Mouse (Mus musculus) olfactory bulb, adult 2 months (tissue): ENCODE data around the gene Cnst. TPM values are rescaled to one million over a fixed set of nuclear protein-coding genes. Genes with fewer than 3 reads are reported as not detected.

Experiments
- H3K27ac ChIP-seq: fragments of 200-500 bp; 2 replicates; pipeline ENCODE4 v1.5.1; 2012; ENCODE audit warnings: low read depth, low read length; ENCODE audit not compliant: insufficient read depth
- H3K4me1 ChIP-seq: fragments of 200-500 bp; 2 replicates; pipeline ENCODE4 v1.6.1; 2012; ENCODE audit warnings: low read length; ENCODE audit not compliant: control insufficient read depth, insufficient read depth
- H3K4me3 ChIP-seq: fragments of 200-500 bp; 2 replicates; pipeline ENCODE4 v1.5.1; 2012; ENCODE audit warnings: mild to moderate bottlenecking, low read depth, low read length, moderate library complexity; ENCODE audit not compliant: insufficient read depth
- CTCF ChIP-seq: fragments of 200-500 bp; IDR thresholded peaks from 2 replicates; pipeline ENCODE4 v1.5.1; 2012; ENCODE audit warnings: low read depth, mild to moderate bottlenecking, low read length, moderate library complexity; ENCODE audit not compliant: insufficient read depth
- POLR2A ChIP-seq: fragments of 200-500 bp; IDR thresholded peaks from 2 replicates; pipeline ENCODE4 v1.6.1; 2012; ENCODE audit warnings: mild to moderate bottlenecking, low read depth, low read length, moderate library complexity; ENCODE audit not compliant: insufficient read depth
- WGBS: fragments of 180-500 bp; shearing (Covaris S2); methylation state at CpG from one replicate; pipeline ENCODE4 v1.1.7; 2018; 5-methylcytosine and 5-hydroxymethylcytosine counted together
- polyA plus RNA-seq: library from polyadenylated mRNA; stranded (reverse); fragments of >200 nt; gene quantifications from 2 replicates; pipeline ENCODE4 v1.2.4, GENCODE M21; 2012; ENCODE audit warnings: low replicate concordance; ENCODE audit not compliant: missing spikeins, insufficient read depth, insufficient read length

Cnst gene
- polyA plus RNA-seq, 1 experiment: not detected

DNA sequence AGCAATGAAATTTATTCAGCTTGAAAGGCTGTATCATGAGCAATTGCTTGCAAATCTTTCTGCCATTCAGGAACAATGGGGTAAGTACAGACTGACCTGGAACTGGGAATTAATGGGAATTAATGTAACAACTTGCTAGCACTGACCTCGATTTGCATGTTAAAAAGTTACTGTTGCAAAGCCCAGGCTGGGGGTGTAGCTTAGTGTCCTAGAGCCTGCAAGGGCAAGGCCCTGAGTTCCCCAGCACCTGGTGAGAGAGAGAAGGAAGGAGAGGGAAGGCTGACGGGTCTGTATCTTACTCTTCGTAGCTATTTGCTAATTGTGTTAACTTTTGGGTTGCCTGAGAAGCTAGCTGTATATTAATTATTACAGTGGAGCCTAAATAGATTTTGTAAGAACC, 58.4 kb downstream of the Cnst start:
- 80% methylated on average over 3 of the region's 3 CpGs for WGBS
- Histone ChIP-seq H3K27ac (no peak overlapping the region), H3K4me3 (no peak overlapping the region), H3K4me1 (no peaks in the 10 kb centered on the region)
- TF ChIP-seq CTCF: no peak
- no peak for TF ChIP-seq POLR2A

DNA sequence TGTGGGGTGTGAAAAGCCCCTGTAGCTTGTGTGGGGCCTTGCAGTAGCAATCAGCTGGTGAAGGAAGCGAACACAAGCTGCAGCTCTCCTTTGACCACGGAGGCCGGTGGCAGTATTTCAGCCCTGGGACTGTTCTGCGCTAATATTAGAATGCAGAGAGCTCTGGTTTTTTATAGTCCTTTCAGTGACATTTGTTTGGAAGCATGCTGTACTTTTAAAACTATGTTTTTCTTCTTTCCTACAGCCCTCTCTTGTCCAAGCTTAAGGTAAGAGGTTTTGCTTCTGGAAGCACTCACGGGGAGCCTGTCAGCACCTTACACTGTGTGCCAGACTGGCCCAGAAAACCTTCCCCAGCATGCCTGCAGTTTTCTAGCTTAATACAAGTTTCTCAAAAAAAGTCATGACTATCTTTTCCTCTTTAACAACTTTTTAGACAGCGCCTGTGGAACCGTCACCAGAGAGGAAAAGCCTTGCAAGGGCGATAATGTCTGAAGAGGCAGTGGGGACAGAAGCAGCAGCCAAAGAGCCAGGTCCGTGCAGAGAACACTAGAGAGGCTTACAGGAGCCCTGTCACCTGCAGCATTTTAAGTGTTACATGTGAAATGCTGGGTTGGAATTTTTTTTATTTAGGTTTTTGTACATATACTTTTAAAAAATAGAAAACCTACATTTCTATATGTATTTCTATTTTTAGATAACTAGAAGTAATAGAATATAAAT, 60.0 kb downstream of the Cnst start:
- no peak for TF ChIP-seq POLR2A
- TF ChIP-seq CTCF: no peak
- Histone ChIP-seq H3K27ac (no peak overlapping the region), H3K4me1 (no peaks in the 10 kb centered on the region), H3K4me3 (no peak overlapping the region)
- 77% methylated on average over 9 of the region's 9 CpGs for WGBS

DNA sequence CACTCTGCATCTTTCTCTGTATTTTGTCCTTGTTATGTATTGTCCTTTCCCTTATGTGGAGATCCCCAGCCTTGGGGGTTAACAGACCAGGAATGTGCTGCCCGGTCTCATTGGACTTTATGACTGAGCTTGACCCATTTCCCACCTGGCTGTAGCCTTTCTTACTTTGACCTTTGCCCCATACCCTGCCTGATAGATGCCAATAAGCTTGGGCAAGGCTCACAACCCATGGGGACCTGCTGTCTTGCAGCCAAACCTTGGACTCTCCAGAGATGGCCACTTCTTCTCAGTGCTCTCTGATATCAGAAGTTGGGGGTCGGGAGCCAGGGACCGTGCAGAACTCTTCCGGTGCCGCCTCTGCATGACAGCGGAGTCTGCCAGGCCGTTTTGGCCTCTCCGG, 62.4 kb downstream of the Cnst start:
- no peak for TF ChIP-seq POLR2A
- TF ChIP-seq CTCF: no peak
- Histone ChIP-seq H3K4me1 (no peaks in the 10 kb centered on the region), H3K27ac (no peak overlapping the region), H3K4me3 (no peak overlapping the region)
- WGBS: 95% methylated on average over 8 of the region's 8 CpGs

DNA sequence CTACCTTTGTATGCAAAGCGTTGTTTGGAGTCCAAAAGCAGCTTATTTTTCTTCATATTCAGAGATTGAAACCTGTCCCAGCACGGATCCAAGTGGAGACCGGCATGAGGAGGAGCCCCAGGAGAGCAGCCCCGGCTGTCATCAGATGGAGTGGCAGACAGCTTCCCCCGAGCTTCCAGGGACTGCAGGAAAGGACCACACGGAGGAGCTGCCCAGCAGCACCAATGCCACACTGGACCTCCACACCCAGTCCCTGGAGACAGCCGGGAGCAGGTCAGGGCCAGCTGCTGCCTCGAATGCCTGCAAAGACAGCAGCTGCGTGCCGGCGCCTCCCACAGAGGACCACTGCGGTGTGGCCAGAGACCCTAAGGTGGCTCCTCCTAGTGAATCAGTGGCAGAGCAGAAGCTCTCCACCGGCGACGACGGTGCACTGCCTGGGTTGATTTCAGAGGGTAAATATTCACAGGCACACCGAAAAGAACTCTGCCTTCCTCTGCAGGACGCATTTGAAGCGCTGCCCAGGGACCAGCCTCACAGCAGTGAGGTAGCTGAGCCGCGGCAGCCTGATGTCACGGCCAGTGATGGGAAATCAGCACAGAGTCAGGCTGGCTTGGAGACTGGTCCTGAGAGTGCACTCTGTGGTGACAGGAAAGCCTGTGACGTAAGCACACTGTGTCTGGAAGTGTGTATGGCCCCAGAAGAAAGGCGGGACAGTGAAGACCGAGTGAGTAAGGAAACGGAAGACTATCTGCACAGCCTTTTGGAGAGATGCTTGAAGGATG, 63.7 kb downstream of the Cnst start:
- TF ChIP-seq POLR2A (no peak), CTCF (no peak)
- H3K4me3 ChIP-seq: no peak overlapping the region
- H3K4me1 ChIP-seq: no peaks in the 10 kb centered on the region
- WGBS: 75% methylated on average over 26 of the region's 26 CpGs
- H3K27ac ChIP-seq: no peak overlapping the region

DNA sequence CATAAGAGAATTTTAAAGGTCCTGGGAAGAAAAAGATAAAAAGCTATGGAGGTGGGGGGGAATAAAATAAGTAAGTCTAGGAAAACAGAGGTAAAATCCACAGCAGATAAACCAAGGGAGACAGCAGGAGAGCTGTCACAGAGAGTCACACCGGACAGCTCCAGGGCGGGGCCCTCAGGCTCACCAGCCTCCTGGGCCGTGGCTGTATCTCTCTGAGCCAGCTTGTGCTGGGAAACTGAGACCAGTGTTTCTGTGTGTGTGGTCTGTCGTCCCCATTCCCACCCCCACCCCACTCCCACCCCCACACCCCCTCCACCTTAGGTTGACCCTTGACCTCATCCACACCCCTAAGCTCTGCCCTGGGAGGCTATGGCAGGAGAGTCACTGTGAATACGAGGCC, 65.0 kb downstream of the Cnst start:
- WGBS: 80% methylated on average over 5 of the region's 5 CpGs
- TF ChIP-seq POLR2A: no peak
- no peak for TF ChIP-seq CTCF
- H3K4me1 ChIP-seq: no peaks in the 10 kb centered on the region
- no peak overlapping the region for H3K27ac ChIP-seq
- H3K4me3 ChIP-seq: no peak overlapping the region

DNA sequence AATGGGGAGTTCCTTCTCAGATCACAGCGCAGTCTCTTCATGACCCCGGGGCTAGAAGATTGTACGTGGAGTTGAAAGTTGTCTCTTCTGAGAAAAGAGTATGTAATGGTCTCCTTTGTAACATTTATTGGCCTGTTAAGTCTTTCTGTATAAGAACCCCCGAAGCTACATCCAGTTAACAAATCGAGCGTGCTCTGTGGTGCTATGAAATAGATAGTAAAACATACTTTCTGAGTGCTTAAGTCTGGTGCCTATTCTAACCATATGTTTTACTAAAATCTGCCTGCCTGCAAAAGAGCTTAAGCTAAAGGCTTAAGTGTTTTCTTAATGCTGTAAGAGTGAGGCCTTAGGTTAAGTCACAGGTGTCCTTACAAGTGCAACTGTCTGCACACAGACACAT, 66.2 kb downstream of the Cnst start:
- WGBS: 94% methylated on average over 6 of the region's 6 CpGs
- H3K4me1 ChIP-seq: no peaks in the 10 kb centered on the region
- TF ChIP-seq CTCF: no peak
- TF ChIP-seq POLR2A: no peak
- H3K27ac ChIP-seq: no peak overlapping the region
- H3K4me3 ChIP-seq: no peak overlapping the region

DNA sequence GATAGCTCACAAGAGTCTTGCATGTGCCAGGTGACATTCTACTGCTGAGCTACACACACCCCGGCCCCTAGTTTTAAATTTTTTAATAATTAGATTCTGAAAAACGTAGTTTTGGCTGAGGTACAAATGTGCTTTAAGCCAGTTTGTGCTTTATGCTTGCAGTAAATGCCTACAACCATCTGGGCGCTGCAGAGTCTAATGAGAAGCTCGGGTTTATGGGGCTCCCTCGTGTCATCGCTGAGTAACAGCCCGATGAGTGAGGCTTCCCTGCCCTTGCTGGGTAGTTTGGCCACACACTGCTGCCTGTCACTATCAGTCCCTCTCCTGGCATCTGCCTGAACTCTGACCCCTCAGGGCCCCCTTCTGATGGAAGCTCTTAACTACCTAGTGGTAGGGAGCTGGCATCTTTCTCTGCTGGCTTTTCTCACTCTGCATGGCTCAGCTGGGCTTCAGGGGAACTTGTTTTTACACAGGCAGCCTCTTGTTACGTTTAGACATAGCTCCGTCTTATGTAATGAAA, 66.9 kb downstream of the Cnst start:
- no peak for TF ChIP-seq POLR2A
- no peak for TF ChIP-seq CTCF
- WGBS: 81% methylated on average over 9 of the region's 9 CpGs
- no peak overlapping the region for H3K4me3 ChIP-seq
- no peak overlapping the region for H3K27ac ChIP-seq
- H3K4me1 ChIP-seq: no peaks in the 10 kb centered on the region

DNA sequence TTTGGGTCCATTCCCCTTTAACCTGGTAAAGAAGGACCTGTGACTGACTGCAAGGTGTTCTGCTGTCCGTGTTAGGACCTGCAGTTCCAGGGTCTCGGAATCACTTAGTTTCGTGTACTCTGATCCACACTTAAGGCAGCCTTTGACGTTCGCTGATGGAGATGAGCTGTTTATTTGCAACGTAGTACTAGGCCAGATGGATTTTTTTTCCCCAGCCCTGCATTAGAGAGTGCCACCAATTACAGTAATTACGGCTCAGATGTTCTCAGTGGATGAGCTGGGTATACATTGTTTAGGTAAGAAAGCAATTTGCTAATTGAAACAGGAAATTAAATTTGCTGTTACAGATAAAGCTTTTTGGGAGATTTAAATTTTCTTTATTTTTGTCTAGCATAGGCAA, 71.3 kb downstream of the Cnst start:
- Histone ChIP-seq H3K4me3 (no peak overlapping the region), H3K27ac (no peak overlapping the region), H3K4me1 (0 out of 2 replicates have a peak, but pooled peaks cover 2% of the 10 kb centered on the region)
- 51% methylated on average over 7 of the region's 7 CpGs for WGBS
- no peak for TF ChIP-seq POLR2A
- no peak for TF ChIP-seq CTCF

DNA sequence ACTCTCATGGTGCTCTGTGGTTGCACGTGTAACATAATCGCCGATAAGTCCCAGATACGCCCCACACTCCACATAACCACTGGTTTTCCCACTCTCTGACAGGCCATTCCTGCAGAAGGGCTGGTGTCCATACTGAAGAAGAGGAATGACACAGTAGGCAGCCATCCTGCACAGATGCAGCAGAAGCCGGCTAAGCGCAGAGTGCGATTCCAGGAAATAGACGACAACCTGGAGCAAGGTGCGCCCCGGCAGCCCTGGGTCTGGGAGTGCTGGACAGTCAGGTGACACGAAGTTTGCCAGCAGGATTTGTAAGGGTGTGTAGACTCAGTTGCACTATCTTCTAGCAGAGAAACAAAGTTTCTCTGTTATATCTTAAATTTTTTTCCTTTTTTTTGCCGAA, 76.5 kb downstream of the Cnst start:
- WGBS: 92% methylated on average over 12 of the region's 12 CpGs
- Histone ChIP-seq H3K27ac (no peak overlapping the region), H3K4me1 (0 out of 2 replicates have a peak, but pooled peaks cover 2% of the 10 kb centered on the region), H3K4me3 (no peak overlapping the region)
- TF ChIP-seq CTCF (no peak), POLR2A (no peak)
